Mouse (Mus musculus) ES-Bruce4 (cell line): Measurements from ENCODE around the gene Kcnmb2.

Experiments
- CTCF ChIP-seq: IDR thresholded peaks from one replicate; pipeline ENCODE4 v1.8.1; 2011; ENCODE audit warnings: low read depth, low read length
- EP300 ChIP-seq: IDR thresholded peaks from 2 replicates; pipeline ENCODE4 v1.6.1; 2011; ENCODE audit warnings: low read depth, low read length; ENCODE audit not compliant: insufficient read depth
- POLR2A ChIP-seq: IDR thresholded peaks from one replicate; pipeline ENCODE4 v1.8.1; 2011; ENCODE audit warnings: low read length; ENCODE audit not compliant: insufficient read depth

DNA sequence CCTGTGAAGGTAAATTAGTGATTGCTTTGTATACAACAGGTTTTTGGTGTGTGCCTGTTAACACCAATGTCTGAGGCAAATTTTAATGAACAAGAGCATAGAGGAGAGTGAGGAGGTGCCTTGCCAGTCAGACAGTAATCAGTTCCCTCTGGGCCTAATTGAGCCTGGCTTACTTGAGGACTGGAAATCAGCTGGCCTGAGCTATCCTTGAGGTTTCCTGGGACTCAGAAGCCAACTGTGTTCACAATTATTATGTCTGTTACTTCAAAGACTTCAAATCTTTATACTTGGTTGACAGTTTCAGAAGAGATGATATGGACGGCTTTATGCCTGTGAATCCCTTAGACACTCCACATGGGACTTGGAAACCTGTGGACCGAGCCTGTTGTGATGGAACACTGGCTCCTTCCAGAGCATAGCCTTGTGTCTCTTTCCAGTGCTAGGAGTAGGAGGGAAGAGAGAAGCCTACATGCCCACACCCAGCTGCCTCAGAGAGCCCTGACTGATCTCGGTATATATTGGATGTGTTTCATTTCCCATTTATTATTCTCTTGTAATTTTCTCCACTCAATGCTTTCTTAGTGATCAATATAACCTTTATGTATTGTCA, 230.2 kb downstream of the Kcnmb2 start:
- TF ChIP-seq POLR2A (no peak), EP300 (no peak), CTCF (no peak)
